Mouse (Mus musculus): Measurements from ENCODE around the gene Gorab. TPM values are rescaled to one million over a fixed set of nuclear protein-coding genes. Genes with fewer than 3 reads are reported as not detected.
A peak's percentile ranks its signal among the peaks of the same experiment; 100 is the strongest.

Gorab gene
- total RNA-seq (2015) (8.1 and 10.1 TPM in 2 replicates), total RNA-seq (2017) (8.5 and 9.5 TPM in 2 replicates)

GRCm38 (mm10) chr1:163403498-163404126 lies at the start of gene Gorab:
Gorab (minus strand) TSS chr1:163403669.
- peak; percentile 98 for ATAC-seq (replicated peaks; ENCODE audit: poor library complexity)

- ATAC-seq (replicated peaks; ENCODE audit: poor library complexity) = peak; percentile 95
Measured at GRCm38 (mm10) chr1:163443832-163444231, 40.4 kb upstream of the Gorab start.

- no peak for ATAC-seq (replicated peaks; ENCODE audit: poor library complexity)
Measured at GRCm38 (mm10) chr1:163439002-163439401, 35.5 kb upstream of the Gorab start.

- ATAC-seq (replicated peaks; ENCODE audit: poor library complexity) = no peak
Measured at GRCm38 (mm10) chr1:163423467-163424014, 20.1 kb upstream of the Gorab start.

- ATAC-seq (replicated peaks; ENCODE audit: poor library complexity) = no peak
Measured at GRCm38 (mm10) chr1:163417191-163417590, 13.7 kb upstream of the Gorab start.

- no peak for ATAC-seq (replicated peaks; ENCODE audit: poor library complexity)
Measured at GRCm38 (mm10) chr1:163414200-163414599, 10.7 kb upstream of the Gorab start.

- ATAC-seq (replicated peaks; ENCODE audit: poor library complexity) = no peak
Measured at GRCm38 (mm10) chr1:163406203-163406602, 2.7 kb upstream of the Gorab start.

- no peak for ATAC-seq (replicated peaks; ENCODE audit: poor library complexity)
Measured at GRCm38 (mm10) chr1:163391321-163391720, 12.1 kb downstream of the Gorab start.

GRCm38 (mm10) chr1:163390044-163390443 lies 13.4 kb downstream of the Gorab start:
- no peak for ATAC-seq (replicated peaks; ENCODE audit: poor library complexity)

- no peak for ATAC-seq (replicated peaks; ENCODE audit: poor library complexity)
Measured at GRCm38 (mm10) chr1:163386196-163386595, 17.3 kb downstream of the Gorab start.

GRCm38 (mm10) chr1:163383442-163384027 lies 19.9 kb downstream of the Gorab start:
- peak; percentile 85 for ATAC-seq (replicated peaks; ENCODE audit: poor library complexity)

GRCm38 (mm10) chr1:163382048-163382719 lies 21.3 kb downstream of the Gorab start:
- ATAC-seq (replicated peaks; ENCODE audit: poor library complexity) = peak; percentile 57

GRCm38 (mm10) chr1:163380591-163380990 lies 22.9 kb downstream of the Gorab start:
- no peak for ATAC-seq (replicated peaks; ENCODE audit: poor library complexity)

- ATAC-seq (replicated peaks; ENCODE audit: poor library complexity) = no peak
Measured at GRCm38 (mm10) chr1:163380072-163380471, 23.4 kb downstream of the Gorab start.

- no peak for ATAC-seq (replicated peaks; ENCODE audit: poor library complexity)
Measured at GRCm38 (mm10) chr1:163377924-163378323, 25.5 kb downstream of the Gorab start.

GRCm38 (mm10) chr1:163376818-163377581 lies 26.5 kb downstream of the Gorab start:
- ATAC-seq (replicated peaks; ENCODE audit: poor library complexity) = no peak

GRCm38 (mm10) chr1:163374455-163374854 lies 29.0 kb downstream of the Gorab start:
- no peak for ATAC-seq (replicated peaks; ENCODE audit: poor library complexity)

- no peak for ATAC-seq (replicated peaks; ENCODE audit: poor library complexity)
Measured at GRCm38 (mm10) chr1:163362202-163362601, 41.3 kb downstream of the Gorab start.

- ATAC-seq (replicated peaks; ENCODE audit: poor library complexity) = no peak
Measured at GRCm38 (mm10) chr1:163361376-163361775, 42.1 kb downstream of the Gorab start.

GRCm38 (mm10) chr1:163360796-163361195 lies 42.7 kb downstream of the Gorab start:
- ATAC-seq (replicated peaks; ENCODE audit: poor library complexity) = no peak

- ATAC-seq (replicated peaks; ENCODE audit: poor library complexity) = no peak
Measured at GRCm38 (mm10) chr1:163359521-163359920, 43.9 kb downstream of the Gorab start.
